Mouse (Mus musculus): ENCODE measurements around the gene Pax5. TPM values are rescaled to one million over a fixed set of nuclear protein-coding genes. Genes with fewer than 3 reads are reported as not detected.
A peak's percentile ranks its signal among the peaks of the same experiment; 100 is the strongest.

The Pax5 gene
- polyA plus RNA-seq, 1 experiment from 2014 or later: not detected

DNA sequence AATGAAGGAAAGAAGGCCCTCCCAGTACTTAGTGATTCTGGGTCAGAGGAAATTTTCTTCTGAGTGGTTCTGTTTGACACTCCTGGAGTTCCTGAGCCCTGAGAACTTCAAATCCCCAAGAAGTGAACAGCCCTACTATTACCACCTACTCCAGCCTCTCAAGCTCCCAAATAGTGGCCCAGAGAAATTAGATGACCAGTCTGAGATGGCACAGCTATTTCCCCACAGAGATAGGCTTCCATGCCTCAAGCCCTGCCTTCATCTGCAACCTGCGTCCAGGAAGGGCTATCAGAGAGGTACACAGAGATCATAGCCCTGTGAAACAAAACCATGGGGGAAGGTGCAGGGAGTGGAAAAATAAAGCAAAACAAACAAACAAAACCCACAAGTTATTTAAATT lies 3.4 kb downstream of the Pax5 start:
- ATAC-seq (ENCODE audit: low FRiP score, low TSS enrichment): no peak
- no peak overlapping the region for H3K4me2 ChIP-seq (replicated peaks; ENCODE audit: low read depth, low read length)
- no peak overlapping the region for H3K27ac ChIP-seq (ENCODE audit: low read length)
- no peaks in the 10 kb centered on the region for H3K9me3 ChIP-seq (ENCODE audit: low read length)
- H3K4me1 ChIP-seq (ENCODE audit: insufficient read depth, low read length): peaks cover 18% of the 10 kb centered on the region
- H3K9ac ChIP-seq (replicated peaks; ENCODE audit: low read length): no peak overlapping the region
- peaks cover 97% of the 10 kb centered on the region for H3K27me3 ChIP-seq (ENCODE audit: insufficient read depth, low read length)
- no peak overlapping the region for H3K4me3 ChIP-seq (ENCODE audit: low read length)
- WGBS: 26% methylated on average over 1 of the region's 1 CpGs
- no peaks in the 10 kb centered on the region for H3K36me3 ChIP-seq (ENCODE audit: insufficient read depth, low read length)

DNA sequence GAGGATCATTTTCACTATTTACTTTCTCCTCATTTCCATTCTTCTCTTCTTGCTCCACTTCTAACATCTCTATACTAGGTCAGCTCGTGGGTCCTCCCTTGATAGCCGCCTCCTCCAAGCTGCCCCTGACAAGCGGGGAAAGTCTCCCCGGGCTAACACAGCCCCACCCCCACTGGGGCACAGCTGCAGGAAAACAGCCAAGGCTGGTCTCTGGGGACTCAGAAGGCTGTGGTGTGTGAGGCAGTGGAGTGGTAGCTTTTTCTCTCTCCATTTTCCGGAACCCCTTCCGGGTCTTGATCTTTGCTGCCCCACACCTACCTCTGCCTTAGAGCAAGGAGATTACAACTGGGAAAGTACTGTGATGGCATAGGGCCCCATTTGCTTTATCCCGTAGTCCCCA lies 4.3 kb downstream of the Pax5 start:
- H3K36me3 ChIP-seq (ENCODE audit: insufficient read depth, low read length): no peaks in the 10 kb centered on the region
- no peak overlapping the region for H3K4me3 ChIP-seq (ENCODE audit: low read length)
- no peak overlapping the region for H3K4me2 ChIP-seq (replicated peaks; ENCODE audit: low read depth, low read length)
- H3K27me3 ChIP-seq (ENCODE audit: insufficient read depth, low read length): peaks cover 97% of the 10 kb centered on the region
- no peak overlapping the region for H3K27ac ChIP-seq (ENCODE audit: low read length)
- H3K4me1 ChIP-seq (ENCODE audit: insufficient read depth, low read length): peaks cover 18% of the 10 kb centered on the region
- H3K9ac ChIP-seq (replicated peaks; ENCODE audit: low read length): no peak overlapping the region
- no peak for ATAC-seq (ENCODE audit: low FRiP score, low TSS enrichment)
- WGBS: 3% methylated on average over 7 of the region's 7 CpGs
- H3K9me3 ChIP-seq (ENCODE audit: low read length): no peaks in the 10 kb centered on the region

DNA sequence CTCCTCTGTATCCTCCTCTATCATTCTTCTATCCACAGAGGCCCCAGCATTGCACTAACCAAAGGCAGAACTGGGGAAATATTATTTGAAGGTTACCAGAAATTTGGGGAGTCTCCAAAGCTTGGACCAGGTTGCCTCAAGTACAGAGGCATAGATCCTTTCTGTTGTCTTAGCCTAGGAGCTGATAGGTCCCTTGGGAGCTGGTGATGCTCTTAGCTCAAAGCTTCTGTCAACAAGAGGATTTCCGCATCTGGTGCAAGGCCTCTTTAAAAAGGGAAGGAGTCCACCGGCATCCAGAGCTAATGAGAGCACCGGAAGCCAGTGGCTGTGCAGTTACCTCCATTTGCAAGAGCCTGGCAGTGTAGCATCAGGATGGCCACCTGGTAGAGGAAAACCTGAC lies 5.1 kb downstream of the Pax5 start:
- 1% methylated on average over 3 of the region's 3 CpGs for WGBS
- Histone ChIP-seq H3K4me1 (ENCODE audit: insufficient read depth, low read length) (peaks cover 18% of the 10 kb centered on the region), H3K27ac (ENCODE audit: low read length) (no peak overlapping the region), H3K9me3 (ENCODE audit: low read length) (no peaks in the 10 kb centered on the region), H3K36me3 (ENCODE audit: insufficient read depth, low read length) (no peaks in the 10 kb centered on the region), H3K9ac (replicated peaks; ENCODE audit: low read length) (no peak overlapping the region), H3K4me3 (ENCODE audit: low read length) (no peak overlapping the region), H3K4me2 (replicated peaks; ENCODE audit: low read depth, low read length) (no peak overlapping the region), H3K27me3 (ENCODE audit: insufficient read depth, low read length) (peaks cover 99% of the 10 kb centered on the region)
- ATAC-seq (ENCODE audit: low FRiP score, low TSS enrichment): no peak

DNA sequence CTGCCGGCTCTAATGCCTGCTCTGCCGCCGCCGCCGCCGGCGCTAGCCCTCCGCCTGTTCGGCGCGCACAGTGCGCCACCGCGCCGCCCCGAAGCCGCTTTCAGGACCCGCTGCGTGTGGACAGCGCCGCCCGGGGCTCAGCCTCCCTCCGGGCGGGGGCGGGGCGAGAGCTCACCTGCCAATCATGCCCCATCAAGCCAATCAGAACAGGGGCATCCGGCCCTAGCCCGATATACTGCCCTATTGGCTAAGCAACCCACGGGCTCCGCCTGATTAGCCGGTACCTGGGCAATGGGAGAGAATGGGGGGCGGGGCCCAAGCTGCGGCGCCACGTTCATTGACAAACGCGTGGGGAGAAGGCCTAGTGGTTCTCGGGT lies 5.9 kb downstream of the Pax5 start:
- no peaks in the 10 kb centered on the region for H3K36me3 ChIP-seq (ENCODE audit: insufficient read depth, low read length)
- peaks cover 18% of the 10 kb centered on the region for H3K4me1 ChIP-seq (ENCODE audit: insufficient read depth, low read length)
- H3K9ac ChIP-seq (replicated peaks; ENCODE audit: low read length): no peak overlapping the region
- H3K4me3 ChIP-seq (ENCODE audit: low read length): peak overlapping the region; percentile 38
- peaks cover 99% of the 10 kb centered on the region for H3K27me3 ChIP-seq (ENCODE audit: insufficient read depth, low read length)
- peak; percentile 99 for ATAC-seq (ENCODE audit: low FRiP score, low TSS enrichment)
- no peaks in the 10 kb centered on the region for H3K9me3 ChIP-seq (ENCODE audit: low read length)
- no peak overlapping the region for H3K27ac ChIP-seq (ENCODE audit: low read length)
- H3K4me2 ChIP-seq (replicated peaks; ENCODE audit: low read depth, low read length): peak overlapping the region; percentile 55
- WGBS: under 1% methylated on average over 37 of the region's 38 CpGs

DNA sequence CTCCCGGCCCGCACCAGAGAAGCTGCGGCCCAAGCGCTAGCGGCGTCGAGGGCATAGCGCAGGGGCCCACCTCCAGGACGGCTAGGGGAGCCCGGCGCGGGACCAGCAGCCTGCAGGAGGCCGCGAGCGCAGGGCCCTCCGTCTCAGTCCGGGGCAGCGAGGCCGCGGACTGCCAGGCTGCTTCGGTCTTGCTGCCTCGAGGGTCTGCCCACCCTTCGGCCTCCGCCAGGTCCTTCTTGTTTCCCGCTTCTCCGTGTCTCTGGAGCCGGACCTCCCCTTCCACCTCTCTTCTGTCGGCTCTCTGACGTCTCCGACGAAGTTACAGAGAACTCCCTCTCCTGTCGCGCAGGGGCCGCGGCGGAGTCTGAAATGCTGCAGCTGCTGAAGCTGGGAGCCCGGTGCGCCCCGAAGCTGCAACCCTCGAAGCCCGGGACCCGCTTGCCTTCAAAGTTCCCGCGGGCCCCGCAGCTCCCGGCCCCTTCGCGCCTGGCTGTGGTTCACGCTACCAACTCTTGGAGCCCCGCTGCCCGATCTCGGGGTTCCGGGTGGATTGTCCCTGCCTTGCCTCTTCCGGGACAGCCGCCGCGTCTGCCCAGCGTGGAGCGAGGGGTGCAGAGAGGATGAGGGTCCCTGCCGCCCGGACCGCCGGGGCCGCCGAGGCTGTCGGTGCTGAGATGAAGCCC lies 6.5 kb downstream of the Pax5 start:
- H3K36me3 ChIP-seq (ENCODE audit: insufficient read depth, low read length): no peaks in the 10 kb centered on the region
- peak overlapping the region; percentile 38 for H3K4me3 ChIP-seq (ENCODE audit: low read length)
- peaks cover 18% of the 10 kb centered on the region for H3K4me1 ChIP-seq (ENCODE audit: insufficient read depth, low read length)
- WGBS: under 1% methylated on average over 66 of the region's 66 CpGs
- H3K4me2 ChIP-seq (replicated peaks; ENCODE audit: low read depth, low read length): peak overlapping the region; percentile 55
- H3K27me3 ChIP-seq (ENCODE audit: insufficient read depth, low read length): peaks cover 97% of the 10 kb centered on the region
- H3K9ac ChIP-seq (replicated peaks; ENCODE audit: low read length): no peak overlapping the region
- H3K9me3 ChIP-seq (ENCODE audit: low read length): no peaks in the 10 kb centered on the region
- H3K27ac ChIP-seq (ENCODE audit: low read length): no peak overlapping the region
- ATAC-seq (ENCODE audit: low FRiP score, low TSS enrichment): peak; percentile 12; the same call in 1 of the 2 replicates

DNA sequence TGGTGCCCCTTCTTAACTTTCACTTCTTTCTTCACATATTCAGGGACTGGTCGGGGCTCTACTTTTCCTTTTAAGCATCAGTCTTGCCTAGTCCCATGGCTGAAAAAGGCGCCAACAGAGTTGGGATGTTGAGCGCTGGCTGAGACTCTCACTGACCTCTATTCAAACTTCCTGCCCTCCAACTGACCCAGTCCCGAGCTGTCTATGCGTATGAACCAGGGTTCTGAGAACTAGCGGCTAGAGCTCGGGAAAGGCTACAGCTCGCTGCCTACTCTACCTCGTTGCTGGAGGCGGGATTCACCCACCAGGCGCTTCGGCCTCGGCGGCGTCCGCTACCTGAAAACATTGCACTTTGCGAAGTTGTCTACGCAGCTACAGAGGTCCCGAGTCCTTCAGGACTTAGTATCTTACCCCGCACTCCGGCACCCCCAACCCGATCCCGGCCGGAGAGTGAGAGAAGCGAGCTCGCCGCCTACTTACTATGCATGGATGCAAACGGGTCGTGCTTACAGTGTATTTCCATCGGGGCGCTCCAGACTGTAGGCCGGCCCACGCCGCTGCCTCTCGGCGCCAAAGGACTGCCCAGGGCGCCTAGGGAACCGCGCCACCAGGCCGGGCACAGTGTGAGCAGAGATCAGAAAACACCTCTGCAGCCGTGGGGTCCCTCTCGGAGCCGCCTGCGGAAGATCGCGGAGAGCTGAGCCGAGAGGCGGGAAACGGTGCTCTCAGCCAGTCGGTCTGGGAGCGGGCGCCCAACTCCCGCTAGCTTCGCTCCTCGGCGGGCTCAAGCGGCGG lies 7.2 kb downstream of the Pax5 start:
- Histone ChIP-seq H3K4me1 (ENCODE audit: insufficient read depth, low read length) (peaks cover 18% of the 10 kb centered on the region), H3K27ac (ENCODE audit: low read length) (no peak overlapping the region), H3K9me3 (ENCODE audit: low read length) (no peaks in the 10 kb centered on the region), H3K36me3 (ENCODE audit: insufficient read depth, low read length) (no peaks in the 10 kb centered on the region), H3K4me2 (replicated peaks; ENCODE audit: low read depth, low read length) (peak overlapping the region; percentile 55), H3K27me3 (ENCODE audit: insufficient read depth, low read length) (peaks cover 97% of the 10 kb centered on the region), H3K4me3 (ENCODE audit: low read length) (peak overlapping the region; percentile 38), H3K9ac (replicated peaks; ENCODE audit: low read length) (no peak overlapping the region)
- WGBS: under 1% methylated on average over 58 of the region's 58 CpGs
- ATAC-seq (ENCODE audit: low FRiP score, low TSS enrichment): 0 out of 2 replicates have a peak, but pooled peaks have one; percentile 11

DNA sequence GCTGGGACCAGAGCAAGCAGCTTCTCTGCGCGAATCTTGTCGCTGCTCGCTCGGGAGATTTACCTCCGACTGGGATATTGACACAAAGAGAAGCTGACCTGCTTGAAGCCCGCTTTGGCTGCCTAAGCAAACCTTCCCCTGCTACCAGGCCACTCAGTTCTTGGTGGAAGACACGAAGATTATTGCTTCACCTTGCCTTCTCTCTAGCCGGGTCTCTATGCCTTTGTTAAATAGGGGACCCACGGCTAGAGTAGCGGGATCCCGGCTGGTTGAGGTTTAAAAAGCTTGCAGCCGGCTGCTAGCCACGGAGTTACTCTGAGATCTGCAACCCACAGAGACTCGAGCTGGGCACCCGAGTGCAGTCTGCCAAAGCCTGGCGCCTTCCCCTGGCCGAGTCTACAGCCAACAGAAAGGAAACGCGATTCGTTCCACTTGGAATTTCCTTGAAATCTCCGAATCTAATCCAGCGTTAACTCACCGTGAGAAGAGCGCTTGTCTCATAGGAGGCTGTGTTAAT lies 8.2 kb downstream of the Pax5 start:
- Histone ChIP-seq H3K27me3 (ENCODE audit: insufficient read depth, low read length) (peaks cover 96% of the 10 kb centered on the region), H3K4me2 (replicated peaks; ENCODE audit: low read depth, low read length) (no peak overlapping the region), H3K9me3 (ENCODE audit: low read length) (no peaks in the 10 kb centered on the region), H3K4me1 (ENCODE audit: insufficient read depth, low read length) (peaks cover 18% of the 10 kb centered on the region), H3K27ac (ENCODE audit: low read length) (no peak overlapping the region), H3K4me3 (ENCODE audit: low read length) (no peak overlapping the region), H3K36me3 (ENCODE audit: insufficient read depth, low read length) (no peaks in the 10 kb centered on the region), H3K9ac (replicated peaks; ENCODE audit: low read length) (no peak overlapping the region)
- no peak for ATAC-seq (ENCODE audit: low FRiP score, low TSS enrichment)
- WGBS: 1% methylated on average over 25 of the region's 25 CpGs

DNA sequence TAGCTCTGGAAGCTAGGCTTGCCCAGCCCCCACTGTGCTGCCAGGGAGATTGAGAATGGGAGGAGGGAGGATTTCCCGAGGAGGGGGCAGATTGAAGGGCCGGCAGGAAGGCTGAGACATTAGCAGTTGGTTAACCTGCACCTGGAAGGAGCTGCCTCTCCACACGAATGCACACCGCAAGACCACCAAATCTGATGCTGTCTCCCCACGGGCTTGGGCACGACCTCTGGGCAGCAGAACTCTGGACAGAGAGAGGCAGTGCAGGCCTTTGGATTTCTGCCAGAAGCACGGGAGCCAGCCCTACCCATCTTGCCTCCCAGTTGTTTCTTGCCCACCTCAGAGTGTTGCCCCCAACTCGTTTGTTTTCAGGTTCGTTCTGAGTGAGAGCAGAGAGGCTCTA lies 8.8 kb downstream of the Pax5 start:
- no peak overlapping the region for H3K9ac ChIP-seq (replicated peaks; ENCODE audit: low read length)
- ATAC-seq (ENCODE audit: low FRiP score, low TSS enrichment): no peak
- no peak overlapping the region for H3K4me2 ChIP-seq (replicated peaks; ENCODE audit: low read depth, low read length)
- H3K9me3 ChIP-seq (ENCODE audit: low read length): no peaks in the 10 kb centered on the region
- no peak overlapping the region for H3K27ac ChIP-seq (ENCODE audit: low read length)
- H3K36me3 ChIP-seq (ENCODE audit: insufficient read depth, low read length): no peaks in the 10 kb centered on the region
- peaks cover 90% of the 10 kb centered on the region for H3K27me3 ChIP-seq (ENCODE audit: insufficient read depth, low read length)
- peaks cover 18% of the 10 kb centered on the region for H3K4me1 ChIP-seq (ENCODE audit: insufficient read depth, low read length)
- WGBS: under 1% methylated on average over 9 of the region's 9 CpGs
- no peak overlapping the region for H3K4me3 ChIP-seq (ENCODE audit: low read length)

DNA sequence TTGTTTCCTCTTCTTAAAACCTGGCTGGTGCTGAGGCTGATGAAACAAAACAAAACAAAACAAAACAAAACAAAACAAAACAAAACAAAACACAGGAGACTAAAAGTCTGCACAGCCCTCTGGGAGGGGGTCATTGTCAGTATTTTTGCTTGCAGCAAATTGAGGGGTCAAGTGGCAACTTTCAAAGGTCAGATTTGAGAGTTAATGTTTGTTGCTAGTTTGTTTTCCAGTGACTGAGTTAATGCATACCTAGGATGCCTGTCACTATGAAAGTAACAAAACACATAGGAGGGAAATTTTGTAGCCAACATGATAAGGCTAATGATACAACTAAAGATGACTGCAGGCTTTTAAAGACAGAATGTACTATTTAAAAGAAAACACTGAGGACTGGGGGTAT lies 13.6 kb downstream of the Pax5 start:
- no peak for ATAC-seq (ENCODE audit: low FRiP score, low TSS enrichment)
- Histone ChIP-seq H3K4me2 (replicated peaks; ENCODE audit: low read depth, low read length) (no peak overlapping the region), H3K27me3 (ENCODE audit: insufficient read depth, low read length) (peaks cover 68% of the 10 kb centered on the region), H3K4me3 (ENCODE audit: low read length) (no peak overlapping the region), H3K9ac (replicated peaks; ENCODE audit: low read length) (no peak overlapping the region), H3K27ac (ENCODE audit: low read length) (no peak overlapping the region), H3K4me1 (ENCODE audit: insufficient read depth, low read length) (no peaks in the 10 kb centered on the region), H3K36me3 (ENCODE audit: insufficient read depth, low read length) (no peaks in the 10 kb centered on the region), H3K9me3 (ENCODE audit: low read length) (no peaks in the 10 kb centered on the region)

DNA sequence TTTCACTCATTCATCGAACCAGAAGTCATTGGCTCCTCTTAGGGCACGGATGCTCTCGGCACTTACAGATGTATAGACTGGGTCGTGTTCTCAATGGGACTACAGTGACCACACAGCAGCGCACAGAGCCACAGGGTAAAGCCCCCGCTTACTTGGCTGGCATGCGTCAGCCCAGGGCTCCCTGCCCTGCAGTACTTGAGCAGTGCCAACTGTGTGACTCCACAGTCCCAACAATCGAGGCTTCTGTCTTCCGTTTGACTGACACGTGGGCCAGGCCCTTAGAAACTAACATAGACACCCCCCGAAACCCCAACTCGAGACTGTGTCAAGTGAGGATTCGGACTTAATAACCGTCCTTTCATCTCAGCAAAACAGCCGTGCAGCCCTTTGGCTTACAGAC lies 15.9 kb downstream of the Pax5 start:
- H3K27ac ChIP-seq (ENCODE audit: low read length): no peak overlapping the region
- no peaks in the 10 kb centered on the region for H3K4me1 ChIP-seq (ENCODE audit: insufficient read depth, low read length)
- no peak overlapping the region for H3K4me2 ChIP-seq (replicated peaks; ENCODE audit: low read depth, low read length)
- no peaks in the 10 kb centered on the region for H3K36me3 ChIP-seq (ENCODE audit: insufficient read depth, low read length)
- no peak for ATAC-seq (ENCODE audit: low FRiP score, low TSS enrichment)
- no peaks in the 10 kb centered on the region for H3K9me3 ChIP-seq (ENCODE audit: low read length)
- peaks cover 45% of the 10 kb centered on the region for H3K27me3 ChIP-seq (ENCODE audit: insufficient read depth, low read length)
- H3K9ac ChIP-seq (replicated peaks; ENCODE audit: low read length): no peak overlapping the region
- H3K4me3 ChIP-seq (ENCODE audit: low read length): no peak overlapping the region
- WGBS: 35% methylated on average over 15 of the region's 15 CpGs
